Mouse (Mus musculus): ENCODE results near the gene Mylk3.

DNA sequence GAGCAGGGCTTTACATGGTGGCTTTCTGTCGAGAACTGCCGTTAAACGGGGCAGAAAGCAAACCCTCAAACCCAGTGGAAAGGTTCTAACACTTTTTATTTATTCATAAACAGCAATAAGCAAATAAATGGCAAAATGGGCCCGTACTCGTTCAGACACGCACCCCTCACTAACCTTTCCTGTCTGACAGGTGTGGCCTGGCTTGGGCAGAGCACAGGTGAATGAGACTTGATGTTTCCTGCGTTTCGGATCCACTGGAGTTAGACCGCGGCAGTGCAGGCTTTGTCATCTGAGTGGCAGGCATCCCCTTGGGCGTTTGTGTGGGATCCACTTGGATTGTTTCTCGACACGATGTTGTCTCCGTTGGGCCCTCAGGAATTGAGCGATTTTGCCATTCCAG is 64.2 kb downstream of the Mylk3 start:
- no peak for TF ChIP-seq CTCF (IDR thresholded peaks at IDR 0.05; ENCODE audit: low read depth)
- no peak for TF ChIP-seq EP300 (IDR thresholded peaks at IDR 0.05; ENCODE audit: low read depth)

Measured in heart, postnatal 0 days (tissue).